Mouse (Mus musculus) c-Kit-positive CD71-positive TER-119-negative erythroid progenitor cells, embryonic 14.5 days (primary cell): Measurements from ENCODE around the gene Sufu.

Source experiments
- DNase-seq: peaks from one replicate; pipeline ENCODE4 v3.0.0-alpha.2; 2013; ENCODE audit warnings: low read depth

The Sufu gene

DNA sequence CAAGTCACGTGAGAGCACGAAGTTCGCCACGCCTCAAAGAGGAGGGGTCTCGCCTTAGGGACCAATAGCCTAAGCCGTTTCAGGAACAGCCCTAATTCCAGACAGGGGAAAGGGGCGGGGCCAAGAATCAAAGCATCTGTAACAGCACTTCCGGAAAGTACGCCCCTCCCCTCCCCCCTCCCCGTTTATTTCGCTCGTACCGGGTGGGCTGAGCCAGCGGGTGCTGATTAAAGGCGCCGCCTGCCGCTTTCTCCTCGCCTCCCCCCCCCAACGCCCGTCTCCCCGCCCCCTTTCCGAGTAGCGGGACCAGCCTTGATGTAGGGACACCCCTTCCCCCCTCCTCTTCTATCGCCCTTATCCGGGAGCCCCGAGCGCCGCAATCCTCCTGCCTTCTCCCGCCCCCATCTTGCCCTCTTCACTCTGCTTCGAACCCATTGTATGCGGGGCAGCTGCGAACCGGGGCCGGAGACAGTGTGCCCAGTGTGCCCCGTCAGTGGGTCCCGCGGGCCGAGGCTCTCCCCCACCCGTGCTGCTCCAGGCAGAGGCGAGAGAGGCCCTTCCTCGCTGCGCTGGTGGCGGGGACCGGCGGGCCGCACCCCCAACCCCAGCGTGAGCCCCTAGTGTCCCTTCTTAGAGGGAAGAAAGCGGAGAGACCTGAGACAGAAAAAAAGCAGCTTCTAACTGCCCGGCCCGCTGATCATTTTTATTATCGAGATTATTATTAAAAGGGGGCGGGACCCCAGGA is 103.3 kb downstream of the Sufu start:
- peak; percentile 100 for DNase-seq

DNA sequence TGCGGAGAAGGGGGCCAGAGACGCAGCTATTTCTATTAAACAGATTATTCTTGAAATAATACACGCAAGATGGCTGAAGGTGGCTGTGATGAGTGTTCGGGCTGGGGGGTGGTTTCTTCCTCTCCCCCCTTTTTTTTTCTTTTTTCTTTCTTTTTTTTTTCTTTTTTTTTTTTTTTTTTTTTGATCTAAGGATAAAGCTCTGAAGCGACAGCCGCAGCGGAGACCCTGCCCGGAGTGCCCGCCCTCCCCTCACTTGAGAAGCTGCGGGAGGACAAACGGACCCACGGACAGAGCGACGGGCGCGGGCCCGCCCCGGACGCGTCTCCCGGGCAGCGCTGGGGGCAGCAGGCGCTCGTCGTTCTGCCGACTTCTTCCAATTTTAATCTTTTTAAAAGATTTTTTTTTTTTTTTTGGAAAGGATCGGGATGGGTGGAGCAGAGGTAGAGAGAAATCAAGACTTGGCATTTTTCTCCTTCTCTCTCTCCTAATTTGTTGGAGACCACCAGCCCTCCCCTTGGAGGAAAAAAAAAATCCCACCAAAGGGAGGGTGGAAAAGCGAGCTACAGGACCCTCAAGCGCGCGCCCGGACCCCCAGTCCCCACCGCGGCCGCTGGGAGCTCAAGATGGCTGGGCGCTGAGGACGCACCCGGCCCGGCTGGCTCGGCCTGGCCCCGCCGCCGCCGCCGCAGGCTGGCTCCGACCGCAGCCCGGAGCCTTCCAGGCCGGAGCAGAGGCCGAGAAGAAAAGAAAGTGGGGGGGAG is 104.1 kb downstream of the Sufu start:
- no peak for DNase-seq

DNA sequence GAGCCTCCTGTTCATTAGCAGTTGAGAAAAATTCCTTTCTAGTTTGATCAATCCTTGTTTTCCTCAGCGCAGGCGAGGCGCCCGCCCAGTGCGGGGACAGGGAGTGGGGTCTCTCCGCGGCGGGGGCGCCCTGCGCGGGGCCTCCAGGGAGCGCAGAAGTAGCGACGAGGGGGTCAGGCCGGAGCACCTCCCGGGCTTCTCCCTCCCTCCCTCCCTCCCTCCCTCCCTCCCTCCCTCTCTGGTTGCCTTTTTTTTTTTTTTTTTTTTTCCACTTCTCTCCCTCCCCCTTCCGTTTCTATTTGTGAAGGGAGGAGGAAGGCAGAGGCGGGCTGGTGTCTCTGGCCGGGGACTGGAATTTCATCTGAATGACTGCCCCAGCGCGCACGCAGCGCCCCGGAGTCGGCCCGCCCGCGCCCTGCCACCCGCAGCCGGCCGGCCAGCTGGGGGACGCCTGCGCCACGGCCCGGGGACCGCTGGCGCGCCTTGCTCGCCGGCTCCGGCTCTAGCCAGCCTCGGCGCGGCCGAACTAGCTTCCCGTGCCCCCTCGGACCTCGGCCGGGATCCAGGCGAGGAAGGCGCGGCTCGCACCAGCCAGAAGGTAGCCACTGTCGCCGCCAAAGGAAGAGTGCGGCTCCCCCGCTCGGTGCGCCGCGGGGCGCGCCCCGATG is 104.8 kb downstream of the Sufu start, which contains the start of gene Trim8:
Gene Trim8 (plus strand): TSS at position 302 of the 668 bp plus-strand sequence.
- peak; percentile 34 for DNase-seq

DNA sequence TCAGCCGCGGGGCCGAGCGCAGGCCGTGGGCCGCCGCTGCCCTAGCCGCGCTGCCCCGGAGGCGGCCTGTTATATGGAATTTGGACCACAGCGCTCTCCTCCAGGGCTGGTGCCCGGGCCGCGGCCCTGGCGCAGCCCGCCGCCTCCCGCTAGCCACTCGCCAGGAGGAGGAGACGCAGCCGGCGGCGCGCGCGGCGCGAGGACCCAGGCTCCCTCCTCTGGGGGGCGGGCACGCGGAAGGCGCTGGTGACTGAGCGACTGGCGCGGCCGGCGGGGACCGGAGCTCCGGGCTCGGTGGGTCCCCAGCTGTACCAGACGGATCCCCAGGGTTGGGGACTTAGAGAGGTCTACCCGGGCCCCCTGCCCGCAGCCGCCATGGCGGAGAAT is 105.4 kb downstream of the Sufu start:
- DNase-seq: peak; percentile 38

DNA sequence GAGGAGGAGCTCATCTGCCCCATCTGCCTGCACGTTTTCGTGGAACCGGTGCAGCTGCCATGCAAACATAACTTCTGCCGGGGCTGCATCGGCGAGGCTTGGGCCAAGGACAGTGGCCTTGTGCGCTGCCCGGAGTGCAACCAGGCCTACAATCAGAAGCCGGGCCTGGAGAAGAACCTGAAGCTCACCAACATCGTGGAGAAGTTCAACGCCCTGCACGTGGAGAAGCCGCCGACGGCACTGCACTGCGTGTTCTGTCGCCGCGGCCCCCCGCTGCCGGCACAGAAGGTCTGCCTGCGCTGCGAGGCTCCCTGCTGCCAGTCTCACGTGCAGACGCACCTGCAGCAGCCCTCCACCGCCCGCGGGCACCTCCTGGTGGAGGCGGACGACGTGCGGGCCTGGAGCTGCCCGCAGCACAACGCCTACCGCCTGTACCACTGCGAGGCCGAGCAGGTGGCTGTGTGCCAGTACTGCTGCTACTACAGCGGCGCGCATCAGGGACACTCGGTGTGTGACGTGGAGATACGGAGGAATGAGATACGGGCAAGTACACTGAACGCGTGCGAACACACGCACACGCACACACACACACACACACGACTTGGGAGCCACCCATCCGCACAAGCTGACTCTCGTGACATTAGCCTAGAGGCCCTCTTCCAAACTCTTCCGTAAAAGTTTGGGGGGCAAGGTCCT is 105.9 kb downstream of the Sufu start:
- DNase-seq: peak; percentile 78

DNA sequence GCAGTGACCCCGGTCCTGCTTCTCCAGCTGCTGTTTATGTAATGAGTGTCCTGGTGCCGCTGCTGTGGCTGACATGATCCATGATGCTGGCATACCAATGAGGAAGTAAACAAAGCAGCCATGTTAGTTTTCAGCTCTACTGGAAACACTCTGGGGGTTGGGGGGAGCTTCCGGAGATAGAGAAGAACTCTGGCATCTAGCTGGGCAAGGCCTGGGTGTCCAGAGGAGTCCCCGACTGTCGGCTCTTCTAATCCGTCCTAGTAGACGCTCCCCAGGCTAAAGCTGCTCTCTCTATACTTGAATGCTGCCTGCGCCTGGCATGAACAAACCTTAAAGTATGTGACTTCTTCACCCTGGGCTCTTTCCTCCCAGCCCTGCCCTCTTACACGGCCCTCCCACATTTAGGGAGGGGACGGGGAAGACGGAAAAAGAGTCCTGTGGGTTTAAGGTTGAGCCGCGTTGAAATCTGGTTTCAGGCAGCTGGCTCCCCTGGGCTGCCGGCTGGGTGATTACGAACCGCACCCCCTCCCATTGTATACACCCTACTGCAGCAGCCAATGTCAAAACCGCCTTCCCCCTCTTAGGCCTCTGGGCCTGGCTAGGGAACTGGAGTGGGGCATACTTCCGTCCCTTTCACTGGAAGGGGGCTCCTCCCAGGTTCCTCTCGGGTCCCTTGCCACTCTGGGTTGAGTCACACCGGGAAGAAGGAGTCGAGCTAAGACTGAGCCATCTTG is 106.8 kb downstream of the Sufu start:
- DNase-seq: peak; percentile 93

DNA sequence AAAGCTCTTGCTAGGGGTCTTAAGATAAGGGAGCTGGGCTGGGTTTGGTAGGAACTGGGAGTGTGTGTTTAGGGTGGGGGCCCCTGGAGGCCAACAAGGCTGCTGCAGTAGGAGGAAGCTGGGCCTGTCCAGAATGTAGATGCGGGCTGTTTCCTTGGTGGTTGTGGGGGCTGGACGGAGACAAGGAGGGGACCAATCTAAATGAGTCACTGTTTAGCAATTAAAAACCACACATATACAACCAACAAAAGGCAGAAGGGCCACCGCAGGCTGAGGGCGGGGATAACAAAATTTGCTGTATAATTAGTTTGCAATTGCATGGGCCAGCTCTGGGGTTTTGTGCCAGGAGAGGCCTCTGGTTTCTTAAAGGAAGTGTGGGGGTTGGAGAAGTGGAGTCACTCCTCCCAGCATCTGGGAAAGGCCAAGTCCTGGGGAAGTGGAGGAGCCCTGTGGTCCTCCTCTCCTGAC is 107.4 kb downstream of the Sufu start:
- no peak for DNase-seq

DNA sequence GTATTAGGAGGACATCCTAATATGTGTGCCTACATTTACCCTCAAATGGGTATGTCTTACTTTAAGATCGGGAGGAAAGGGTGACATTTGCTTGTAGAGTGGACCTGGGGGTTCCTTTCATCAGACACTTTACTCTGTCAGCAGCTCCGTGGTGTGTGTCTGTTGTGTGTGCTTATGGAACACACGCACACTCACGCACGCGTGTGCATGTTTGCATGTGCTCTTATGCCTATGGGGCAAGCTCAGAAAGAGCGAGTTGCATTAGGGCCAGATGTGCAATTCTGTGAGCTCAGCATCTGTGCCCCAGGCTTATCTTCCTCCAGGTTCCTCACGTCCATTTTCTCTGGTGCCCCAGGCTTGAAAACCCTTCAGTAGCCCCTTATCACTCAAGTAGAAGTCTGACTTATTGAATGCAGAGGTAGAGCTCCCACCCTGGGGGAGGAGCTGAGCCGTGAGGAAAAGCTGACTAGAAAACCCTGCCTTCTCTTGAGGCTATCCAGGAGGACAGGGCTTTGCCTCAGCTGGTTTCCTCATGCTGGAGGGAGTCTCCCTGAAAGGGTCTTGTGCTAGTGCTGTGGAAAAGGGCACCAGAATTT is 108.2 kb downstream of the Sufu start:
- peak; percentile 68 for DNase-seq

DNA sequence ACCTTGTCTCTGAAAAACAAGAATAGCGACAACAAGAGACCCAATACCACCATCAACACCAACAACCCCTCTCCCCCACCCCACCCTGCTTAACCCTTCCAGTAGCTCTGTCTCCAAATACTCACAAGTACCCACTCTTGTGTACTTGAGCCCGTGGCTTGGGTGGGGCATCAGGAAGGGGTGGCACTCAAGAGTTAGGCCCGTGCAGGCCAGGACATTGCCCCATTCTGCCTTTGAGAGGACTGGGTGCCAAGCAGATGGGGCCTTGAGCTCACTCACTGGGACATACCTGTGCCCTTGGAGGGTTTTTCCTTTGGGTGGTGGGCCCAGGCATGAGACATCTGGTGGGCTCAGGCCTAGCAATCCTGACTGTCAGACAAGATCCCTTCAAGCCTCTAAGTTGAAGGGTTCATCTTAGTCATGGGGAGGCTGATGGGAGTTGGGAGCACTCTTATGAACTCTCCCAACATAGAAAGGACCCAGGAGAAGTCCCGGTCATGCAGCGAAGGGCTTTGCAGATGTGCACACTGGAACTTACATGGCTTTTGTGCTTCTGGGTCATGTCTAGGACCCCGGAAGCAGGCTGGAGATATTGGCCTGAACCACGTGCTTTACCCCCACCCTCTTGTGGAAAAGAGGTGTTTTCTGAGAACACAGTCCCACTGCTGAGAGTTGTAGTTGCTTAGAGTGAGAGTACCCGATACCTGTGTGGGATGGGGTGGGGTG is 109.1 kb downstream of the Sufu start:
- DNase-seq: no peak

DNA sequence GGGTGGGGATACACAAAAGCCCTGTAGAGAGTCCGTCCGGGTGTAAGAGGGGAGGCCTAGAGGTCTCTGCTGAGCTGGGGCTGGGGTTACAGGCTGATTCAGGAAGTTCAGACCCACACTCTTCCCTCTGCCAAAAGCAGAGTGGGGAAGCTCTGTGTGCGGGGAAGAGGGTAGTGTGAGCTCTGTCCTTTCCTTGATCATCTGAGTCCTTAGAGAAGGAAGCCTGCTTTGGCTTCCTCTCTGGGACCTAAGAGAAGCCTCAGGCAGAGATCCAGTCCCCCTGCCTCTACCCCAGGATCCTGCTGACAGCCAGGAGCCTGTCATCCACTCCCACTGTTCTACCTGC is 109.6 kb downstream of the Sufu start:
- no peak for DNase-seq

DNA sequence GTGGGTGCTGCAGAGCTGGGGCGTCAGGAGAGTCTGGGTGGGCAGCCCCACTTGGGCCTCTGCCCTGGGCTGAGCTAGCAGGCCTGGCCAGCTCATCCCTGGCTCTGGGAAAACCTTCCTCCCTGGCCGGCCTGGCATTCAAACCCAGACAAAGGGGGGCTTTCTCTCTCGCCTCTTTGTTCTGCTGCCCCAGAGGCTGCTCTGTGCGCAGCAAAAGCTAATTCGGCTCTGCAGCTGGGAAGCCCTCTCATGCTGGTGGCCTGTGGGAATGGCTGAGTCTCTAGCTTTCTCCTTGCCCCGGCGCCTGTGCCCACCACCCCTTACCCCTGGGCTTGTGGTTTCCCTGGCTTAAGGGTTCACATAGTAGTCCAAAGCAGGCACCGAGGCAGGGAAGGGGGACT is 110.5 kb downstream of the Sufu start:
- no peak for DNase-seq

DNA sequence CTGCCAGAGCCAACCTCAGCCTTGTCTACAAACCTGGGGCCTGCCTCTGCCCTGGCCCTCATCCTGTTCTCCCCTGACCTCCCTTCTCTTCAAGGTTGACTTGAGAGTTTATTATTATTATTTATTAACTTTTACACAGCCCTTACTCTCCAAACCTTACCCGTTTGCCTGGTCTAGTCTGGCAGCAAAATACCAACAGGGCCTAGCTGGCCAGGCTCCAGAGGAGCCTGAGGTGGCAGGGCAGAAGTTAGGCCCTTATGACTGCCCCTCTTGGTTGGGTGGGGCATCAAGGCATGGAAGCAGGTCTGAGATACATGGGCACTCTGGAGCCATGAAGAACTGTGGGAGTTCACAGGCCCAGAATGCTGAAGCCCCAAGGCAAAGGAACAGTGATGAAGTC is 111.1 kb downstream of the Sufu start:
- DNase-seq: no peak

DNA sequence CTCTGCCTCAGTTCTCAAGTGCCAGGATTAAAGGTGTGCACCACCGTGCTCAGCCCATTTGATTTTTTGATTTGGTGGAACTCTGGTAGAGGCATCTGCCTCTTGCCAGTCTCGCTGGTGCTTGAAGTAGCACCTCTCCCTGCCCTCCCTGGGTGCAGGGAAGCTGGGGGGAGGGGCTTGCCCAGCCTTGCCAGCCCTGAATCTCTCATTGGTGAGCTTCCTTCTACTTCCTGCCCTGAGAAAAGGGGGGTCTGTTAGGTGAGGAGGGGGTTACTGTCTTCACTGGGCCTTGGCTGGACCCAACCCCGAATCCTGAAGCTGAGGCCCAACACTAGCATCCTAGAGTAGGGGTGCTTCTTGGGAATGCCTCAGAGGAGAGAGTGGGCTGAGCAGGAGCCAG is 112.0 kb downstream of the Sufu start:
- DNase-seq: no peak

DNA sequence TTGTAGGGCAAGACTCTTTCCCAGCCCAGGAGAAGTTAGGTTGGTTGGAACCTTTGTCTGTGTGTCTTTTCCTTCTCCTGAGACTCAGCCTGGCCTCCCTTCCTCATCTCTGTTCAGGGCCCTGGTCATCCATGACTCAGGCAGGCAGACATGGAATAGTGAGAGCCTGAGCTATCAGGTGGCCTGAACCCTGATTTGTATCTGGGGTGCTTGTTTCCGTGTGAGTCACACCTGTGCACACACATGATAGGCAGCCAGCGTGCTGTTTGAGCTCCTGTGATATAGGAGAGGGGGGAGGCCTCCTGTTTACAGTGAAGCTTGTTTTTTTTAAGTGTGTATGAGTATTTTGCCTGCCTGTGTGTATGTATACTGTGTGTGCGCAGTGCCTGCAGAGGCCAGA is 112.5 kb downstream of the Sufu start:
- DNase-seq: no peak

DNA sequence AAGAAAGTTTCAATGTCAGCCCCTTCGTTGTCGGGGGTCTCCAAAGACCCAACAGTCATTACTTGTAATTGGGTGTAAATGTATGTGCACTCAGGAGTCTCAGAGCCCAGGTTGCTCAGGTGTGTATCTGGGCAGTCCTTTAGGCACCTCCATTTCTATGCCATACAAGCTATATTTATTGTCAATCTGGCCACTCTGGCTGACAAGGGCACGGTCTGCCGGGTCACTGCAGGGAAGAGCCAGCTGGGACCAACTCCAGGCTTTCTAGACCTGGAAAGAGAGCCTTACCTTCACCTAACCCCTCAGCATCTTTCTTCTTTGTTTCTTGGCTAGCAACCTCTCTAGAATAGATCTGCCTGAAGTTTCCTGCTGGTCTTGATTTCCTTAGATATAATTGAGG is 113.0 kb downstream of the Sufu start:
- DNase-seq: no peak

DNA sequence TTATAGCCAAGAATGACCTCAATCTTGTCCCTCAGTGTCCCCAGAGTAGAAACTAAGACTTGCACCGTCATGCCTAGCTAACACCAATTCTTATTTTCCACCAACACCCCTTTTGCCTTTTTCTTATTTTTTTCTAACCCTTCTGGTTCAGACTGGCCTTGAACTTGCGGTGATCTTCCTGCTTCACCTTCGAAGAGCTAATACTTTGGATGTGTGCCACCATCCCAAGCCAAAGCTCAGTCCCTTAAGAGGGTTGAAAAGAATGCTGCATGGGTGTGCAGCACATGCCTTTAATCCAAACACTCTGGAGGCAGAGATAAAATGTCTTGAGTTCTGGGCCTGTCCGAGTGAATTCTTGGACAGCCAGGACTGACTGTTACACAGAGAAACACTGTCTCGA is 113.7 kb downstream of the Sufu start:
- DNase-seq: no peak

DNA sequence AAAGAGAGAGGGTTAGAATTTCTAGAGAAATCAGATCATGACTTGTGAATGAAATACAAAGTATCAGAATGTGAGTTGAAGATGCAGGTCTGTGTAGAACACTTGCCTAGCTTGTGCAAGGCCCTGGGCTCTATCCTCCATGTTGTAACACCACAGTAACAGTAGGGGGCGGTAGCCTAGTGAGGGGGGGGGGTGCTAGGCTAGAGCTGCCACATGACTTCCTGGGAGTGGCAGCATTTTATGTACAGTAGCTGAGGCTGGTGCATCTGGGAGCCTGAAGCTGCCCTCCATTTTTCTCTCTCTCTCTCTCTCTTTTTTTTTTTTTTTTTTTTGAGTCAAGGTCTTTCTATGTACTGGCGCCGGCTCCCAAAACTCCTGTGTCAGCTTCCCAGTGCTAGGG is 114.1 kb downstream of the Sufu start:
- DNase-seq: no peak

DNA sequence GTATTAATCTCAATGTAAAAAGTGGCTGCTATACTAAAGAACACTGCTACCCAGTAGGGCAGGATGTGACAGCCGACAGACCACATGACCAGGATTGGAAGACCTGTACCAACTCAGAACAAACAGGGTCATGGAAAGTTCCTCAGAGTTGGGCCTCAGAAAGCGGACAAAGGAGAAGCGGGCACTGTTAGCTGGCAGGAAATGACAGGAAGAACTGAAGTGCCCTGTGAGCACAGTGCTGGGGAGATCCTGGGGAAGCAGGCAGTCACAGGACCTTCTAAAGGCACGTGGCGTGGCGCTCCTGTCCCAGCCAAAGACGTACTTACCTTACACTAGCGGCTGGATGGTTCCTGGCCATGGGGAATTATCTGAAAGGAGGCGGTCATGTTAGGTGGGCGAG is 114.6 kb downstream of the Sufu start:
- no peak for DNase-seq

DNA sequence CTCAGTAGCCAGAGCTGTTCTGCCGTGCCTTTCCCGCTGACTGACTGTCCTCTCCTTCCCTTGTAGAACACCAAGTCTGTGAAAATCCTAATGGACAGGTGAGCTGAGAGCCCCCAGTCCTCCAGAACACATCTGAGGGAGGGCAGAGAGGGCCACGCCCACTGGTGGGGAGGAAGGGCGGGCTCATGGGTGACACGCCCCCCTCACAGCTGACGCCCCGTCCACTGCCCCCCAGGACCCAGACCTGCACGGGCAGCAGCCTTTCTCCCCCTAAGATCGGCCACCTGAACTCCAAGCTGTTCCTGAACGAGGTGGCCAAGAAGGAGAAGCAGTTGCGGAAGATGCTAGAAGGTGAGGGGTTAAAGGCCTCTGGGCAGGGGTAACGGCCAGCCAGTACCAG is 117.7 kb downstream of the Sufu start:
- DNase-seq: no peak

DNA sequence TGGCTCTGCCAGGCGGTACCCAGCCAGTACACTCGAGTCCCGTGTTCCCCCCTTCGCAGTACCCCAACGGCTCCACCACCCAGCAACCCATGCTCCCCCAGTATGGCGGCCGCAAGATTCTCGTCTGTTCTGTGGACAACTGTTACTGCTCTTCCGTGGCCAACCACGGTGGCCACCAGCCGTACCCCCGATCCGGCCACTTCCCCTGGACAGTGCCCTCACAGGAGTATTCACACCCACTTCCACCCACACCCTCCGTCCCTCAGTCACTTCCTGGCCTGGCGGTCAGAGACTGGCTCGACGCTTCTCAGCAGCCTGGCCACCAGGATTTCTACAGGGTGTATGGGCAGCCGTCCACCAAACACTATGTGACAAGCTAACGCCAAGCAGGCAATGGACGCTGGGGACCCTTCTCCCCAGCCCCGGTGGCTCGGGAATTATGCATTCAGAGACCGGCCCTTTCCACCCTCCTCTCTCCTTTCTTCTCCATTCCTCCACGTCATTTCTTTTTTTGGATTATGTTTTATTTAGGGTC is 118.7 kb downstream of the Sufu start:
- no peak for DNase-seq
